Mouse (Mus musculus) midbrain, embryonic 16.5 days (tissue): ENCODE measurements at regions not wholly inside any gene's neighbourhood (a gene's known extent, or its start where the extent isn't known, plus 50 kb on each side); places are given as distances from the start of the nearest gene placed in this dataset.

ENCODE experiments used
- ATAC-seq: fragments of 200-750 bp; cut with Nextera tagmentation; 2 replicates; pipeline ENCODE4 v1.8.0; 2017; ENCODE audit warnings: moderate TSS enrichment
- H3K27ac ChIP-seq: fragments of 300-500 bp; sonication (generic); 2 replicates; pipeline ENCODE4 v1.5.1; 2014; ENCODE audit warnings: mild to moderate bottlenecking, low read length, mixed read lengths
- H3K27me3 ChIP-seq: fragments of 300-500 bp; sonication (generic); 2 replicates; pipeline ENCODE4 v1.6.1; 2014; ENCODE audit warnings: low read depth, low read length, mixed read lengths; ENCODE audit not compliant: control insufficient read depth, insufficient read depth
- H3K36me3 ChIP-seq: fragments of 300-500 bp; sonication (generic); 2 replicates; pipeline ENCODE4 v1.6.1; 2014; ENCODE audit warnings: mild to moderate bottlenecking, low read length, moderate library complexity, mixed read lengths; ENCODE audit not compliant: control insufficient read depth, insufficient read depth
- H3K4me1 ChIP-seq: fragments of 300-500 bp; sonication (generic); 2 replicates; pipeline ENCODE4 v1.6.1; 2014; ENCODE audit warnings: mild to moderate bottlenecking, low read length, mixed read lengths; ENCODE audit not compliant: control insufficient read depth, insufficient read depth
- H3K4me2 ChIP-seq: fragments of 300-500 bp; sonication (generic); 2 replicates; pipeline ENCODE4 v1.6.1; 2014; ENCODE audit warnings: mild to moderate bottlenecking, low read length, mixed read lengths
- H3K4me3 ChIP-seq: fragments of 300-500 bp; sonication (generic); 2 replicates; pipeline ENCODE4 v1.5.1; 2014; ENCODE audit warnings: low read depth, mild to moderate bottlenecking, low read length, moderate library complexity, mixed read lengths
- H3K9ac ChIP-seq: fragments of 300-500 bp; sonication (generic); 2 replicates; pipeline ENCODE4 v1.6.1; 2014; ENCODE audit warnings: low read depth, low read length, mixed read lengths
- H3K9me3 ChIP-seq: fragments of 300-500 bp; sonication (generic); replicated peaks from 2 replicates; pipeline ENCODE4 v1.6.1; 2014; ENCODE audit warnings: mild to moderate bottlenecking, low read length, mixed read lengths; ENCODE audit not compliant: control insufficient read depth, poor library complexity, severe bottlenecking
- WGBS: fragments of 180-500 bp; shearing (Covaris S2); extraction: QIAGEN DNeasy Blood & Tissue Kit; methylation state at CpG from one replicate; pipeline ENCODE4 v1.1.7; 2014; 5-methylcytosine and 5-hydroxymethylcytosine counted together

GRCm38 (mm10) chr15:67422277-67422953 lies 921.7 kb upstream of the Lrrc6 start:
- WGBS = 75% methylated on average over 8 of the region's 8 CpGs
- Histone ChIP-seq H3K4me3 (no peak overlapping the region), H3K4me1 (no peaks in the 10 kb centered on the region), H3K9me3 (no peaks in the 10 kb centered on the region), H3K27ac (no peak overlapping the region), H3K4me2 (no peak overlapping the region), H3K9ac (no peak overlapping the region), H3K27me3 (no peaks in the 10 kb centered on the region), H3K36me3 (no peaks in the 10 kb centered on the region)
- ATAC-seq = no peak

- Histone ChIP-seq H3K4me2 (no peak overlapping the region), H3K4me1 (no peaks in the 10 kb centered on the region), H3K9ac (no peak overlapping the region), H3K27me3 (no peaks in the 10 kb centered on the region), H3K27ac (no peak overlapping the region), H3K36me3 (no peaks in the 10 kb centered on the region), H3K4me3 (no peak overlapping the region), H3K9me3 (no peaks in the 10 kb centered on the region)
- no peak for ATAC-seq
- WGBS = 67% methylated on average over 6 of the region's 6 CpGs
Measured at GRCm38 (mm10) chr15:67420776-67421175, 920.1 kb upstream of the Lrrc6 start.

- Histone ChIP-seq H3K27me3 (no peaks in the 10 kb centered on the region), H3K4me2 (no peak overlapping the region), H3K4me1 (no peaks in the 10 kb centered on the region), H3K4me3 (no peak overlapping the region), H3K36me3 (no peaks in the 10 kb centered on the region), H3K9me3 (no peaks in the 10 kb centered on the region), H3K27ac (no peak overlapping the region), H3K9ac (no peak overlapping the region)
- no peak for ATAC-seq
- 95% methylated on average over 1 of the region's 1 CpGs for WGBS
Measured at GRCm38 (mm10) chr15:67419733-67420132, 919.0 kb upstream of the Lrrc6 start.

- ATAC-seq = 0 out of 2 replicates have a peak, but pooled peaks have one; percentile 17
- Histone ChIP-seq H3K4me1 (no peaks in the 10 kb centered on the region), H3K9me3 (no peaks in the 10 kb centered on the region), H3K27ac (no peak overlapping the region), H3K27me3 (no peaks in the 10 kb centered on the region), H3K4me3 (no peak overlapping the region), H3K36me3 (no peaks in the 10 kb centered on the region), H3K4me2 (no peak overlapping the region), H3K9ac (no peak overlapping the region)
- 70% methylated on average over 2 of the region's 2 CpGs for WGBS
Measured at GRCm38 (mm10) chr15:67417742-67418163, 917.0 kb upstream of the Lrrc6 start.

- Histone ChIP-seq H3K4me1 (no peaks in the 10 kb centered on the region), H3K36me3 (no peaks in the 10 kb centered on the region), H3K27ac (no peak overlapping the region), H3K4me2 (no peak overlapping the region), H3K4me3 (no peak overlapping the region), H3K9ac (no peak overlapping the region), H3K27me3 (no peaks in the 10 kb centered on the region), H3K9me3 (no peaks in the 10 kb centered on the region)
- 95% methylated on average over 2 of the region's 2 CpGs for WGBS
- ATAC-seq = no peak
Measured at GRCm38 (mm10) chr15:67415840-67416239, 915.1 kb upstream of the Lrrc6 start.

GRCm38 (mm10) chr15:67414371-67414930 lies 913.7 kb upstream of the Lrrc6 start:
- 86% methylated on average over 3 of the region's 3 CpGs for WGBS

GRCm38 (mm10) chr15:67413581-67413980 lies 912.9 kb upstream of the Lrrc6 start:
- Histone ChIP-seq H3K36me3 (no peaks in the 10 kb centered on the region), H3K4me3 (no peak overlapping the region), H3K9me3 (no peaks in the 10 kb centered on the region), H3K27me3 (no peaks in the 10 kb centered on the region), H3K4me1 (no peaks in the 10 kb centered on the region), H3K4me2 (no peak overlapping the region), H3K27ac (no peak overlapping the region), H3K9ac (no peak overlapping the region)
- WGBS = 96% methylated on average over 3 of the region's 3 CpGs
- no peak for ATAC-seq

More at GRCm38 (mm10) chr15:67414371-67414930, 913.7 kb upstream of the Lrrc6 start:
- H3K9ac ChIP-seq = no peak overlapping the region
- no peaks in the 10 kb centered on the region for H3K27me3 ChIP-seq
- no peak overlapping the region for H3K4me3 ChIP-seq
- no peaks in the 10 kb centered on the region for H3K9me3 ChIP-seq
- H3K36me3 ChIP-seq = no peaks in the 10 kb centered on the region
- no peak overlapping the region for H3K4me2 ChIP-seq
- no peak overlapping the region for H3K27ac ChIP-seq
- no peaks in the 10 kb centered on the region for H3K4me1 ChIP-seq
- no peak for ATAC-seq

GRCm38 (mm10) chr15:67412394-67412793 lies 911.7 kb upstream of the Lrrc6 start:
- ATAC-seq = no peak
- no peaks in the 10 kb centered on the region for H3K4me1 ChIP-seq
- H3K9me3 ChIP-seq = no peaks in the 10 kb centered on the region
- H3K9ac ChIP-seq = no peak overlapping the region
- H3K27me3 ChIP-seq = no peaks in the 10 kb centered on the region
- no peaks in the 10 kb centered on the region for H3K36me3 ChIP-seq
- H3K4me3 ChIP-seq = no peak overlapping the region
- H3K27ac ChIP-seq = no peak overlapping the region
- H3K4me2 ChIP-seq = no peak overlapping the region
- 97% methylated on average over 1 of the region's 1 CpGs for WGBS

GRCm38 (mm10) chr15:67411657-67412056 lies 910.9 kb upstream of the Lrrc6 start:
- H3K4me1 ChIP-seq = no peaks in the 10 kb centered on the region
- no peak for ATAC-seq
- H3K9me3 ChIP-seq = no peaks in the 10 kb centered on the region
- H3K36me3 ChIP-seq = no peaks in the 10 kb centered on the region
- no peak overlapping the region for H3K4me3 ChIP-seq
- H3K4me2 ChIP-seq = no peak overlapping the region
- 87% methylated on average over 2 of the region's 2 CpGs for WGBS
- no peak overlapping the region for H3K9ac ChIP-seq
- H3K27me3 ChIP-seq = no peaks in the 10 kb centered on the region
- no peak overlapping the region for H3K27ac ChIP-seq
